Mouse (Mus musculus): ENCODE measurements at regions not wholly inside any gene's neighbourhood (a gene's known extent, or its start where the extent isn't known, plus 50 kb on each side); places are given as distances from the start of the nearest gene placed in this dataset.
A peak's percentile ranks its signal among the peaks of the same experiment; 100 is the strongest.

- H3K27ac ChIP-seq (replicated peaks; ENCODE audit: low read depth, low read length): no peak overlapping the region
- no peak overlapping the region for H3K4me3 ChIP-seq (replicated peaks; ENCODE audit: low read length)
- H3K4me1 ChIP-seq (ENCODE audit: control insufficient read depth, insufficient read depth, low read length): peaks cover 9% of the 10 kb centered on the region
- DNase-seq (ENCODE audit: low spot score) (peak; percentile 62), ATAC-seq (ENCODE audit: low FRiP score, low read depth) (0 out of 2 replicates have a peak, but pooled peaks have one; percentile 47)
- no peaks in the 10 kb centered on the region for H3K9me3 ChIP-seq (ENCODE audit: control insufficient read depth, low read length)
- 57% methylated on average over 8 of the region's 8 CpGs for WGBS
- H3K9ac ChIP-seq (ENCODE audit: low read depth, low read length, severe bottlenecking): no peak overlapping the region
- no peak for TF ChIP-seq POLR2A (IDR thresholded peaks at IDR 0.05; ENCODE audit: borderline replicate concordance, extremely low read depth, insufficient read depth, insufficient read length)
- H3K4me2 ChIP-seq (replicated peaks; ENCODE audit: low read depth, low read length, severe bottlenecking): no peak overlapping the region
- H3K36me3 ChIP-seq (ENCODE audit: control insufficient read depth, insufficient read depth, low read length): no peaks in the 10 kb centered on the region
- H3K27me3 ChIP-seq (ENCODE audit: control insufficient read depth, insufficient read depth, low read length): no peaks in the 10 kb centered on the region
These were observed 432.8 kb upstream of the Tmpo start for GRCm38 (mm10) chr10:91613794-91614479.

- H3K4me1 ChIP-seq (ENCODE audit: control insufficient read depth, insufficient read depth, low read length): peaks cover 9% of the 10 kb centered on the region
- no peak overlapping the region for H3K4me3 ChIP-seq (replicated peaks; ENCODE audit: low read length)
- no peaks in the 10 kb centered on the region for H3K27me3 ChIP-seq (ENCODE audit: control insufficient read depth, insufficient read depth, low read length)
- no peaks in the 10 kb centered on the region for H3K9me3 ChIP-seq (ENCODE audit: control insufficient read depth, low read length)
- H3K9ac ChIP-seq (ENCODE audit: low read depth, low read length, severe bottlenecking): no peak overlapping the region
- H3K4me2 ChIP-seq (replicated peaks; ENCODE audit: low read depth, low read length, severe bottlenecking): no peak overlapping the region
- H3K27ac ChIP-seq (replicated peaks; ENCODE audit: low read depth, low read length): no peak overlapping the region
- WGBS: 80% methylated on average over 4 of the region's 4 CpGs
- DNase-seq (ENCODE audit: low spot score): no peak
- no peaks in the 10 kb centered on the region for H3K36me3 ChIP-seq (ENCODE audit: control insufficient read depth, insufficient read depth, low read length)
- no peak for ATAC-seq (ENCODE audit: low FRiP score, low read depth)
- no peak for TF ChIP-seq POLR2A (IDR thresholded peaks at IDR 0.05; ENCODE audit: borderline replicate concordance, extremely low read depth, insufficient read depth, insufficient read length)
These were observed 430.9 kb upstream of the Tmpo start for GRCm38 (mm10) chr10:91612052-91612451.

- H3K4me1 ChIP-seq (ENCODE audit: control insufficient read depth, insufficient read depth, low read length): 0 out of 2 replicates have a peak, but pooled peaks cover 3% of the 10 kb centered on the region
These were observed 413.8 kb upstream of the Tmpo start for GRCm38 (mm10) chr10:91594891-91595290.

GRCm38 (mm10) chr10:91593378-91593777, 412.3 kb upstream of the Tmpo start:
- WGBS: 88% methylated on average over 2 of the region's 2 CpGs
- Histone ChIP-seq H3K27me3 (ENCODE audit: control insufficient read depth, insufficient read depth, low read length) (no peaks in the 10 kb centered on the region), H3K4me2 (replicated peaks; ENCODE audit: low read depth, low read length, severe bottlenecking) (no peak overlapping the region), H3K27ac (replicated peaks; ENCODE audit: low read depth, low read length) (no peak overlapping the region), H3K36me3 (ENCODE audit: control insufficient read depth, insufficient read depth, low read length) (no peaks in the 10 kb centered on the region), H3K4me3 (replicated peaks; ENCODE audit: low read length) (no peak overlapping the region), H3K9ac (ENCODE audit: low read depth, low read length, severe bottlenecking) (no peak overlapping the region), H3K9me3 (ENCODE audit: control insufficient read depth, low read length) (no peaks in the 10 kb centered on the region), H3K4me1 (ENCODE audit: control insufficient read depth, insufficient read depth, low read length) (0 out of 2 replicates have a peak, but pooled peaks cover 3% of the 10 kb centered on the region)
- TF ChIP-seq POLR2A (IDR thresholded peaks at IDR 0.05; ENCODE audit: borderline replicate concordance, extremely low read depth, insufficient read depth, insufficient read length): no peak
- no peak for ATAC-seq (ENCODE audit: low FRiP score, low read depth)
- no peak for DNase-seq (ENCODE audit: low spot score)

More at GRCm38 (mm10) chr10:91594891-91595290, 413.8 kb upstream of the Tmpo start:
- H3K4me2 ChIP-seq (replicated peaks; ENCODE audit: low read depth, low read length, severe bottlenecking): no peak overlapping the region
- TF ChIP-seq POLR2A (IDR thresholded peaks at IDR 0.05; ENCODE audit: borderline replicate concordance, extremely low read depth, insufficient read depth, insufficient read length): no peak
- no peak overlapping the region for H3K4me3 ChIP-seq (replicated peaks; ENCODE audit: low read length)
- H3K9me3 ChIP-seq (ENCODE audit: control insufficient read depth, low read length): no peaks in the 10 kb centered on the region
- no peak overlapping the region for H3K27ac ChIP-seq (replicated peaks; ENCODE audit: low read depth, low read length)
- 89% methylated on average over 3 of the region's 3 CpGs for WGBS
- DNase-seq (ENCODE audit: low spot score) (no peak), ATAC-seq (ENCODE audit: low FRiP score, low read depth) (no peak)
- H3K9ac ChIP-seq (ENCODE audit: low read depth, low read length, severe bottlenecking): no peak overlapping the region
- H3K36me3 ChIP-seq (ENCODE audit: control insufficient read depth, insufficient read depth, low read length): no peaks in the 10 kb centered on the region
- no peaks in the 10 kb centered on the region for H3K27me3 ChIP-seq (ENCODE audit: control insufficient read depth, insufficient read depth, low read length)

- Histone ChIP-seq H3K27me3 (ENCODE audit: control insufficient read depth, insufficient read depth, low read length) (no peaks in the 10 kb centered on the region), H3K4me2 (replicated peaks; ENCODE audit: low read depth, low read length, severe bottlenecking) (no peak overlapping the region), H3K27ac (replicated peaks; ENCODE audit: low read depth, low read length) (no peak overlapping the region), H3K9ac (ENCODE audit: low read depth, low read length, severe bottlenecking) (no peak overlapping the region), H3K9me3 (ENCODE audit: control insufficient read depth, low read length) (no peaks in the 10 kb centered on the region), H3K4me3 (replicated peaks; ENCODE audit: low read length) (no peak overlapping the region), H3K36me3 (ENCODE audit: control insufficient read depth, insufficient read depth, low read length) (no peaks in the 10 kb centered on the region), H3K4me1 (ENCODE audit: control insufficient read depth, insufficient read depth, low read length) (0 out of 2 replicates have a peak, but pooled peaks cover 3% of the 10 kb centered on the region)
- 16% methylated on average over 10 of the region's 10 CpGs for WGBS
- TF ChIP-seq POLR2A (IDR thresholded peaks at IDR 0.05; ENCODE audit: borderline replicate concordance, extremely low read depth, insufficient read depth, insufficient read length): no peak
- ATAC-seq (ENCODE audit: low FRiP score, low read depth): 0 out of 2 replicates have a peak, but pooled peaks have one; percentile 15
- DNase-seq (ENCODE audit: low spot score): peak; percentile 23
These were observed 410.7 kb upstream of the Tmpo start for GRCm38 (mm10) chr10:91591845-91592244.

Data from limb, embryonic 14.5 days (tissue).